Mouse (Mus musculus): ENCODE measurements around the gene Cabcoco1.

DNA sequence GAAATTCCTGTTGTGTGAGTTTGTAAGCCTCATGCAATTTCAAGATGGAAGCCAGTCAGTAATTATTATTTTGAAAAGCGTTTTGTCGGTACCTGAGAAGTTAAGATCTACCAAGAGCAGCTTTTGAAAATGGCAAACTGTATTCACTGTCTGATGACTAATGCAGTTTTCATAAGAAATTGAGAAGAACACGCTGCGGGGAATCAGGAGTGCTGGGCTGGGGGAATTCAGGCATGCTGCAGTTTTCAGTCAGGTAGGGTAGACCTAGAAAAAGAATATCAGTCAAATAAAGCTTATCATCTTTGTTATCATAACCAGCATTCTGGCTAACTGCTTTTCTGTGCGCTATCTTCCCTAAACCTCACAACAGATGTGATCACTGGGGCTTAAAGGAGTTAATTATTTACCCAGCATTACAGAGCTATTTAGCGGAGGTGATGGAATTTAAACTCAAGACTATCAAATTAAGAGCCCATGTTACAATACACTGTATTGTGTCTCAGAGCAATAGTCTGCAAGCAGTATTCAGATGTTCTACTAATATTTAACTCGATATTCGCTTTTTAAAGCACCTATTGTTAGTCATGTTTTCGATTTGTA, 9.1 kb upstream of the Cabcoco1 start:
- TF ChIP-seq GATA1 (IDR thresholded peaks at IDR 0.05; ENCODE audit: borderline replicate concordance, low read length) = no peak
- TF ChIP-seq CTCF (IDR thresholded peaks at IDR 0.05; ENCODE audit: low read depth, low read length) = no peak

All from G1E (cell line).